In the genomic region with DNA sequence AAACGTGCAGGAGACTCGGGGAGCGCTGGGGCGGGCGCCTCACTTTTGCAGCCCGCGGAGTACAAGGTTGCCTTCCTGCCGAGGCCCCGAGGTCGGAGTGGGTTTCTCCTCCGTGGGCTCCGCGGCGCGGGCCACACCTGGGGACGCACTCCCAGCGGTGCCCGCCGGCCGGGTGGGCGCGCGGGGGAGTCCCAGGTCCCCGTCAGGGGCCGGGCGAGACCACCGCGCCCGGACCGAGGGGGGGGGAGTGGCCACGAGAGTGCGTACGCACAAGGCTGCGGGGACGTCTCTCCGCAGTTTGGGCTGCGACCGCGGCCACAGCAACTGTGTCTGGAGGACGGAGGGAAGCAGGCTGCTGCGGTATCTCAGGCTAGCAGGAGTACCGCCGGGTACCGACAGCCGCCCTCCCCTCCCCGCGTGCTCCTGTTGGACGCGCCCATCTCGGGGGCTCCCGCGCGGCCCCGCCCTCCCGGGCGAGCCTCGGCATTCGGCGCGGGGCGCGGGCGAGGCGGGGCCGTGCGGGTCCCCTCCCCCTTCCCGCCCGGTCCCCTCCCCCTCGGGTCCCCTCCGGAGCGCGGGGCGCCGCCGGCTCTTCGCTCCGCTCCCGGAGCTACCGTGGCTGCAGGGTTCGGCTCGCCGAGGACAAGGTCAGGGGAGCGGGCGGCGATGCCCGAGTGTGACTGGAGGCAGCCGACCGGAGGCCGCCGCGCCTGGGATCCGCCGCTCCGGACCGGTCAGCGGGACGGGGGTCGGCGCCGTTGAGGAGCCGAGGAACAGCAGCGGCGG, we compare ENCODE assay signal across 1 mouse cellular context.
TF ChIP-seq lines count a peak whose summit lies in the region.

TSS of gene Atrnl1 (plus strand) at position 559 of the 786 bp plus-strand sequence.

TF ChIP-seq in CH12.LX, 34 proteins besides CTCF, POLR2A, EP300 and RAD21 (continued from another document):
- TF ChIP-seq MAFK (IDR thresholded peaks at IDR 0.05; ENCODE audit: insufficient replicate concordance, low read length) (no peak), ZC3H11A (IDR thresholded peaks at IDR 0.05; ENCODE audit: low read depth, low read length) (no peak), KAT2A (IDR thresholded peaks at IDR 0.05; ENCODE audit: insufficient replicate concordance, low read length) (no peak), IRF4 (IDR thresholded peaks at IDR 0.05; ENCODE audit: low read depth, low read length) (no peak; the same call in 1 of the 2 replicates), CHD1 (IDR thresholded peaks at IDR 0.05; ENCODE audit: low read depth, low read length) (peak; percentile 98), TCF12 (IDR thresholded peaks at IDR 0.05; ENCODE audit: low read depth, low read length) (peak; percentile 59; the same call in 1 of the 2 replicates), ELF1 (IDR thresholded peaks at IDR 0.05; ENCODE audit: low read depth, low read length) (peak; percentile 4; the same call in 1 of the 2 replicates), ZKSCAN1 (IDR thresholded peaks at IDR 0.05; ENCODE audit: borderline replicate concordance, low read depth, low read length) (no peak), SIN3A (IDR thresholded peaks at IDR 0.05; ENCODE audit: low read length) (no peak), ZNF384 (IDR thresholded peaks at IDR 0.05; ENCODE audit: low read depth, low read length) (no peak), ZMIZ1 (IDR thresholded peaks at IDR 0.05; ENCODE audit: low read depth, low read length) (no peak), RCOR1 (conservative IDR thresholded peaks at IDR 0.05; ENCODE audit: low read depth, low read length) (no peak), E2F4 (IDR thresholded peaks at IDR 0.05; ENCODE audit: insufficient replicate concordance, low read depth, low read length) (no peak), MXI1 (IDR thresholded peaks at IDR 0.05; ENCODE audit: low read depth, low read length) (no peak), SMC3 (IDR thresholded peaks at IDR 0.05; ENCODE audit: low read depth, low read length) (no peak), UBTF (IDR thresholded peaks at IDR 0.05; ENCODE audit: low read depth, low read length) (peak; percentile 54; the same call in 1 of the 2 replicates), TBP (conservative IDR thresholded peaks at IDR 0.05; ENCODE audit: low read depth, low read length) (0 out of 2 replicates have a peak, but pooled peaks have one; percentile 12), ETS1 (conservative IDR thresholded peaks at IDR 0.05; ENCODE audit: low read depth, low read length) (no peak), USF1 (IDR thresholded peaks at IDR 0.05; ENCODE audit: low read depth, low read length) (no peak), POLR2AphosphoS2 (IDR thresholded peaks at IDR 0.05; ENCODE audit: low read depth, low read length) (no peak), JUND (conservative IDR thresholded peaks at IDR 0.05; ENCODE audit: low read depth, low read length) (no peak), NELFE (IDR thresholded peaks at IDR 0.05; ENCODE audit: low read depth, low read length) (no peak; the same call in 1 of the 2 replicates), GABPA (IDR thresholded peaks at IDR 0.05; ENCODE audit: insufficient replicate concordance, low read depth, low read length) (no peak), MAZ (IDR thresholded peaks at IDR 0.05; ENCODE audit: low read depth, low read length) (peak; percentile 64; the same call in 1 of the 2 replicates), HCFC1 (IDR thresholded peaks at IDR 0.05; ENCODE audit: low read depth, low read length) (0 out of 2 replicates have a peak, but pooled peaks have one; percentile 15), MEF2A (IDR thresholded peaks at IDR 0.05; ENCODE audit: borderline replicate concordance, low read depth, low read length) (no peak), NRF1 (IDR thresholded peaks at IDR 0.05; ENCODE audit: low read depth, low read length) (peak; percentile 5; the same call in 1 of the 2 replicates)
